8 mouse cellular contexts compared by ENCODE assay signal in the genomic region with DNA sequence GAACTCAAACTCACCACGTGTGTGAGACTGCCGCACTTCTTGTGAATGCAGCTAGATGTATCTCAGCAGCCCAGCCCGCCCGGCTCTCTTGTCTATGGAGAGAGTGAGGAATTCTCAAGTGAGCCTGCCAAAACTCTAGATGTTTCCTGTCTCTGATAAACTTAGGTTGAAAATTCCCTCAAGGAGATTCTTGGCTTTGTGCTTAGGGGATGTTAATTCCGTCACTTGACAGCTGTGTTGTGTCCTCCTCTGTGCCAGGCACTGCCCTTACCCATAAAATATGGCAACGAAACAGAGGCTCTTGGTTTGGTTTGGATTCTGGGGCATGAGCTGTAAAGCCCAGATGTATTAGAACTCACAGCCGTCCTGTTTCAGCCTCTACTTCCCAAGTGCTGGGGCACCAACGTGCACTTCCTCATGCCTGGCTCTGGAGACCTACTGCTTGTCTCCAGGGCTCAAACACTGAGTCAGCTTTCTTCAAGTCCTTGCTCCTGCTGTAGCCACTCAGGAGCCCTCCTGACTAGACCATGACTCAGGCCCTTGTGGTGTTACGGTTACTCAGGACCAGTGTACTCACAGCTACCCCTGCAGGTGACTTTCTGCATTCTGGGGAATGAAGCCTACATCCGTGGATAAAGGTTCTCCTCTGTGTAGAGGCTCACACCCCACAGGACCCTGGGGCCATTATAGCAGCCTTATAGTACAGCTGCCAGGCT. TPM values are rescaled to one million over a fixed set of nuclear protein-coding genes. Genes with fewer than 3 reads are reported as not detected.
DNase-seq lines count a peak whose midpoint lies in the region; ATAC-seq lines count a peak whose summit lies in the region.

No protein-coding gene starts in this region.

- WGBS in kidney, embryonic 14.5 days = 67% methylated on average over 10 of the region's 10 CpGs
- 37% methylated on average over 10 of the region's 10 CpGs for WGBS in heart, embryonic 15.5 days
- WGBS in hindbrain, embryonic 13.5 days = 85% methylated on average over 10 of the region's 10 CpGs
- 87% methylated on average over 10 of the region's 10 CpGs for WGBS in forebrain, embryonic 14.5 days

- H3K4me3 ChIP-seq in kidney, embryonic 14.5 days (ENCODE audit: low read length) = no peak overlapping the region
- H3K4me3 ChIP-seq in heart, embryonic 15.5 days = no peak overlapping the region
- H3K4me3 ChIP-seq in hindbrain, embryonic 13.5 days = no peak overlapping the region
- no peak overlapping the region for H3K4me3 ChIP-seq in forebrain, embryonic 14.5 days (ENCODE audit: low read depth, low read length)

- H3K27me3 ChIP-seq in kidney, embryonic 14.5 days (ENCODE audit: control insufficient read depth, insufficient read depth, low read length) = no peaks in the 10 kb centered on the region
- no peaks in the 10 kb centered on the region for H3K27me3 ChIP-seq in heart, embryonic 15.5 days
- no peaks in the 10 kb centered on the region for H3K27me3 ChIP-seq in hindbrain, embryonic 13.5 days
- H3K27me3 ChIP-seq in forebrain, embryonic 14.5 days (replicated peaks; ENCODE audit: control insufficient read depth, insufficient read depth, low read length) = no peaks in the 10 kb centered on the region

- no peak overlapping the region for H3K27ac ChIP-seq in kidney, embryonic 14.5 days (ENCODE audit: low read depth, low read length)
- H3K27ac ChIP-seq in heart, embryonic 15.5 days = peak overlapping the region; percentile 65
- H3K27ac ChIP-seq in hindbrain, embryonic 13.5 days = no peak overlapping the region
- no peak overlapping the region for H3K27ac ChIP-seq in forebrain, embryonic 14.5 days (ENCODE audit: low read depth, low read length)

- H3K4me1 ChIP-seq in kidney, embryonic 14.5 days (ENCODE audit: control insufficient read depth, insufficient read depth, low read length) = no peaks in the 10 kb centered on the region
- peaks cover 20% of the 10 kb centered on the region for H3K4me1 ChIP-seq in heart, embryonic 15.5 days (replicated peaks)
- H3K4me1 ChIP-seq in hindbrain, embryonic 13.5 days (replicated peaks) = peaks cover 15% of the 10 kb centered on the region
- 0 out of 2 replicates have a peak, but pooled peaks cover 3% of the 10 kb centered on the region for H3K4me1 ChIP-seq in forebrain, embryonic 14.5 days (ENCODE audit: control insufficient read depth, insufficient read depth, low read length)

- no peak for ATAC-seq in kidney, embryonic 14.5 days (ENCODE audit: low FRiP score, low TSS enrichment)
- ATAC-seq in heart, embryonic 15.5 days (replicated peaks; ENCODE audit: insufficient number of reproducible peaks, insufficient read depth, low FRiP score, low read depth) = peak; percentile 68
- peak; percentile 63 for ATAC-seq in megakaryocyte, adult 5-6 weeks (ENCODE audit: poor library complexity, severe bottlenecking)
- no peak for ATAC-seq in hindbrain, embryonic 13.5 days (ENCODE audit: low FRiP score)
- no peak for ATAC-seq in forebrain, embryonic 14.5 days

- no peaks in the 10 kb centered on the region for H3K9me3 ChIP-seq in kidney, embryonic 14.5 days (ENCODE audit: control insufficient read depth, low read length)
- H3K9me3 ChIP-seq in heart, embryonic 15.5 days (replicated peaks) = no peaks in the 10 kb centered on the region
- no peaks in the 10 kb centered on the region for H3K9me3 ChIP-seq in hindbrain, embryonic 13.5 days
- no peaks in the 10 kb centered on the region for H3K9me3 ChIP-seq in forebrain, embryonic 14.5 days (replicated peaks; ENCODE audit: control insufficient read depth, low read length)

- no peak overlapping the region for H3K4me2 ChIP-seq in kidney, embryonic 14.5 days (replicated peaks; ENCODE audit: low read depth, low read length)
- no peak overlapping the region for H3K4me2 ChIP-seq in heart, embryonic 15.5 days
- H3K4me2 ChIP-seq in hindbrain, embryonic 13.5 days = no peak overlapping the region
- no peak overlapping the region for H3K4me2 ChIP-seq in forebrain, embryonic 14.5 days (ENCODE audit: low read length)

- peak; percentile 34 for DNase-seq in kidney, postnatal 10 days
- DNase-seq in adipocyte (ENCODE audit: low spot score) = peak; percentile 47
- no peak for DNase-seq in forebrain, embryonic 14.5 days (ENCODE audit: low spot score)
- no peak for DNase-seq in frontal cortex, adult 2 months (ENCODE audit: extremely low spot score in 1 of 2, low spot score in 1 of 2)

- H3K36me3 ChIP-seq in kidney, embryonic 14.5 days (ENCODE audit: control insufficient read depth, insufficient read depth, low read length) = no peaks in the 10 kb centered on the region
- H3K36me3 ChIP-seq in heart, embryonic 15.5 days = peaks cover 11% of the 10 kb centered on the region; the same call in 1 of the 2 replicates
- peaks cover 28% of the 10 kb centered on the region for H3K36me3 ChIP-seq in hindbrain, embryonic 13.5 days
- peaks cover 25% of the 10 kb centered on the region for H3K36me3 ChIP-seq in forebrain, embryonic 14.5 days (ENCODE audit: control insufficient read depth, insufficient read depth, low read length)

- H3K9ac ChIP-seq in kidney, embryonic 14.5 days (ENCODE audit: low read depth, low read length) = no peak overlapping the region
- no peak overlapping the region for H3K9ac ChIP-seq in heart, embryonic 15.5 days
- H3K9ac ChIP-seq in hindbrain, embryonic 13.5 days = no peak overlapping the region
- no peak overlapping the region for H3K9ac ChIP-seq in forebrain, embryonic 14.5 days (ENCODE audit: low read length)

RNA-seq across cellular contexts. Expression of a gene that starts 15.1 kb away (rescaled TPM):
- polyA plus RNA-seq in kidney, embryonic 14.5 days (2014; fragmentation: Nextera tagmentation; extraction: Ambion mirVana) = 17.6 and 17.9 TPM in 2 replicates
- 25.9 and 28.0 TPM in 2 replicates for polyA plus RNA-seq in heart, embryonic 15.5 days (2015; fragmentation: Nextera tagmentation; extraction: Ambion mirVana)
- total RNA-seq in megakaryocyte, adult 5-6 weeks (2015) = not detected in 2 replicates
- total RNA-seq in megakaryocyte, adult 5-6 weeks (2017) = not detected in 2 replicates
- polyA plus RNA-seq in hindbrain, embryonic 13.5 days (2015; fragmentation: Nextera tagmentation; extraction: Ambion mirVana) = 11.8 and 13.3 TPM in 2 replicates
- 13.6 and 14.1 TPM in 2 replicates for polyA plus RNA-seq in forebrain, embryonic 14.5 days (2014; fragmentation: Nextera tagmentation; extraction: Ambion mirVana)
- 0.56 and 0.95 TPM in 2 replicates for polyA plus RNA-seq in frontal cortex, adult 2 months (2012; rRNA removed)

RNA-seq across cellular contexts. Expression of a gene that starts 25.8 kb away (rescaled TPM):
- not detected in 2 replicates for polyA plus RNA-seq in kidney, embryonic 14.5 days (2014; fragmentation: Nextera tagmentation; extraction: Ambion mirVana)
- 0.22 TPM in 1 of 2 replicates, not detected in the other for polyA plus RNA-seq in heart, embryonic 15.5 days (2015; fragmentation: Nextera tagmentation; extraction: Ambion mirVana)
- total RNA-seq in megakaryocyte, adult 5-6 weeks (2015) = not detected in 2 replicates
- total RNA-seq in megakaryocyte, adult 5-6 weeks (2017) = not detected in 2 replicates
- polyA plus RNA-seq in hindbrain, embryonic 13.5 days (2015; fragmentation: Nextera tagmentation; extraction: Ambion mirVana) = not detected in 2 replicates
- polyA plus RNA-seq in forebrain, embryonic 14.5 days (2014; fragmentation: Nextera tagmentation; extraction: Ambion mirVana) = 0.32 TPM in 1 of 2 replicates, not detected in the other
- polyA plus RNA-seq in frontal cortex, adult 2 months (2012; rRNA removed) = not detected in 2 replicates

RNA-seq across cellular contexts. Expression of a gene that starts 25.8 kb away (rescaled TPM):
- polyA plus RNA-seq in kidney, embryonic 14.5 days (2014; fragmentation: Nextera tagmentation; extraction: Ambion mirVana) = 23.1 and 23.9 TPM in 2 replicates
- 95.1 and 106 TPM in 2 replicates for polyA plus RNA-seq in heart, embryonic 15.5 days (2015; fragmentation: Nextera tagmentation; extraction: Ambion mirVana)
- 0.80 and 1.6 TPM in 2 replicates for total RNA-seq in megakaryocyte, adult 5-6 weeks (2015)
- 1.7 and 2.0 TPM in 2 replicates for total RNA-seq in megakaryocyte, adult 5-6 weeks (2017)
- 113 and 118 TPM in 2 replicates for polyA plus RNA-seq in hindbrain, embryonic 13.5 days (2015; fragmentation: Nextera tagmentation; extraction: Ambion mirVana)
- polyA plus RNA-seq in forebrain, embryonic 14.5 days (2014; fragmentation: Nextera tagmentation; extraction: Ambion mirVana) = 111 and 125 TPM in 2 replicates
- polyA plus RNA-seq in frontal cortex, adult 2 months (2012; rRNA removed) = 648 and 723 TPM in 2 replicates

Comparison
In these comparisons a context has a peak if more than half of its experiments do, and no peak if none do; other contexts are left out.
1. DNase-seq: peak in kidney, postnatal 10 days (single experiment) and adipocyte (single experiment); none in forebrain, embryonic 14.5 days (single experiment) and frontal cortex, adult 2 months (0 of 2).
2. ATAC-seq: peak in heart, embryonic 15.5 days (single experiment) and megakaryocyte, adult 5-6 weeks (single experiment); none in kidney, embryonic 14.5 days (single experiment), hindbrain, embryonic 13.5 days (single experiment) and forebrain, embryonic 14.5 days (single experiment).